Mouse (Mus musculus) left cerebral cortex, adult 18-20 months (tissue): Measurements from ENCODE around the gene Cbr2. TPM values are rescaled to one million over a fixed set of nuclear protein-coding genes. Genes with fewer than 3 reads are reported as not detected.

Experiments used
- DNase-seq, 2 experiments: peaks; one replicate each; pipeline ENCODE4 v3.0.0; 2021 to 2022; ENCODE audit warnings: low spot score in 2 of 2, mixed read lengths in 1 of 2
- total RNA-seq, 2 experiments: library from RNA; stranded (reverse); gene quantifications; 2 replicates each; pipeline ENCODE4 v1.2.3; 2021

The Cbr2 gene
- total RNA-seq, 2 experiments from 2014 or later, result 1.7 to 2.9 TPM

DNA sequence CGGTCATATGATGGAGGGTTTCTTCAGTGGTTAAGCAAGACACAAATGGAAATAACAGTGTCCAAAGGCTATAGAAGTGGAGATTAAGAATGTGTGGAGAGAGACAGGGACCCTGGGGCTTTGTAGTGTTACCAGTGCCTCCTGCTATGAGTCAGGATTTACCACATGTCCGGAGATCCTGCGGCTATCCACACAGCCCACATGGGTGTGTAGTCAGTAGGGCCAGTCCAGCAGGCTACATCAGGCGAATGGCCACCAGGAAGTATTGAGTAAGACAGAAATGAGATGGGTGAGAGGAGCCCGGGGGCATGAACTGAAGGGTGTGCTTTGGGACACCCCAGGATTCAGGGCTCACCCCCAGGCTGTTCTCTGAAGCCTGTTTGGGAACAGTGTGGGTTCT is 49.2 kb downstream of the Cbr2 start:
- DNase-seq, result no peak

DNA sequence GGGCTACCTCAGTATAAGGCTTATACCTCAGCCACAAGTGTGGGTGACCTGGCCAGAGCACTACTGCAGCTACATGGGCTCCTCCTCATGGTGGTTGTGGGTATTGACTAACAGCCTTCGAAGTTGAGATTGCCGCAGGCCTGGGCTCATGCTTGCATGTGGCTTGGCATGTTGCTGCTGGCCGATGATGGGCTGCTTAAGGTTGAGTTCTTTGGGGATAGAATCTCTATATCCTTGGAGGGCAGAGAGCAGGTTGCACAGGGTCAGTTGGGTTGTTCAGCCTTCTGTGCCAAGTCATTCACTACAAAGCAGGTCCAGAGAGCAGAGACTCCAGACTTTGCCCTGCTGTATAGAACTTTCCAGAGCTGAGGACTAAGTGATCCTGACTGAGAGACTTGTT is 52.0 kb downstream of the Cbr2 start:
- no peak for DNase-seq

Other genes with a start within 250 kb of the Cbr2 start
- 10 to 100 TPM; 64.4 to 74.4 TPM for gene Mrpl12, start 247.5 kb downstream of the Cbr2 start, total RNA-seq
- gene Slc25a10, start 240.3 kb downstream of the Cbr2 start, total RNA-seq, result 10 to 100 TPM; 19.6 to 22.6 TPM
- under 1 TPM in 1 of 2 experiments, not detected in 1; 0.52 TPM for gene Gcgr, start 201.4 kb downstream of the Cbr2 start, total RNA-seq
- gene Mcrip1, start 182.4 kb downstream of the Cbr2 start, total RNA-seq, result 10 to 100 TPM; 74.9 to 77.0 TPM
- gene Ppp1r27, start 181.0 kb downstream of the Cbr2 start, total RNA-seq, result not detected
- 100 to 1,000 TPM; 127 to 129 TPM for gene P4hb, start 158.9 kb downstream of the Cbr2 start, total RNA-seq
- 100 to 1,000 TPM; 310 to 324 TPM for gene Arhgdia, start 150.5 kb downstream of the Cbr2 start, total RNA-seq
- gene Alyref, start 133.7 kb downstream of the Cbr2 start, total RNA-seq, result 10 to 100 TPM; 60.8 to 62.9 TPM
- gene Anapc11, start 133.7 kb downstream of the Cbr2 start, total RNA-seq, result 10 to 100 TPM; 95.1 to 98.8 TPM
- gene Npb, start 123.6 kb downstream of the Cbr2 start, total RNA-seq, result 1 to 10 TPM in 1 of 2 experiments, not detected in 1; 1.3 TPM
- gene Pcyt2, start 114.2 kb downstream of the Cbr2 start, total RNA-seq, result 100 to 1,000 TPM; 124 to 136 TPM
- gene Sirt7, start 106.9 kb downstream of the Cbr2 start, total RNA-seq, result 10 to 100 TPM; 34.9 to 38.6 TPM
- gene Mafg, start 98.5 kb downstream of the Cbr2 start, total RNA-seq, result 10 to 100 TPM; 86.8 to 94.3 TPM
- gene Pycr1, start 88.3 kb downstream of the Cbr2 start, total RNA-seq, result 1 to 10 TPM; 1.0 to 1.6 TPM
- 1 to 10 TPM; 7.3 to 8.2 TPM for gene Myadml2, start 84.0 kb downstream of the Cbr2 start, total RNA-seq
- 1 to 10 TPM; 2.7 to 5.0 TPM for gene Notum, start 70.9 kb downstream of the Cbr2 start, total RNA-seq
- gene Aspscr1, start 59.1 kb downstream of the Cbr2 start, total RNA-seq, result 10 to 100 TPM; 51.1 to 57.7 TPM
- 10 to 100 TPM; 19.7 to 20.8 TPM for gene Cenpx, start 18.4 kb downstream of the Cbr2 start, total RNA-seq
- gene Lrrc45, start 18.2 kb downstream of the Cbr2 start, total RNA-seq, result 10 to 100 TPM; 53.0 to 56.2 TPM
- 10 to 100 TPM; 28.9 to 38.6 TPM for gene Rac3, start 10.6 kb downstream of the Cbr2 start, total RNA-seq
- gene Dcxr, start 4.8 kb downstream of the Cbr2 start, total RNA-seq, result 10 to 100 TPM in 1 of 2 experiments, 1 to 10 TPM in 1; 8.5 to 11.9 TPM
- 10 to 100 TPM; 31.4 to 50.3 TPM for gene Hmga1b, start 30.7 kb upstream of the Cbr2 start, total RNA-seq
- gene Rfng, start 52.1 kb upstream of the Cbr2 start, total RNA-seq, result 10 to 100 TPM; 53.1 to 56.6 TPM
- gene Gps1, start 52.2 kb upstream of the Cbr2 start, total RNA-seq, result 100 to 1,000 TPM; 148 to 152 TPM
- gene Dus1l, start 64.3 kb upstream of the Cbr2 start, total RNA-seq, result 10 to 100 TPM; 40.2 to 44.9 TPM
- 100 to 1,000 TPM; 159 to 179 TPM for gene Fasn, start 92.4 kb upstream of the Cbr2 start, total RNA-seq
- gene Ccdc57, start 200.8 kb upstream of the Cbr2 start, total RNA-seq, result 1 to 10 TPM; 7.2 to 9.3 TPM
- 1 to 10 TPM; 3.9 to 4.0 TPM for gene Slc16a3, start 216.4 kb upstream of the Cbr2 start, total RNA-seq